Mouse (Mus musculus): Measurements from ENCODE around the gene Slc3a2. TPM values are rescaled to one million over a fixed set of nuclear protein-coding genes. Genes with fewer than 3 reads are reported as not detected.
A peak's percentile ranks its signal among the peaks of the same experiment; 100 is the strongest.

Slc3a2 gene
- total RNA-seq (2021): 10 to 100 TPM; 24.6 to 26.8 TPM
- long read RNA-seq, experiment 1, transcript Slc3a2-202 (10 exons, 2,813 nt): minor isoform, 7 of 23 reads
- long read RNA-seq, experiment 1, transcript Slc3a2-201 (9 exons, 1,819 nt): major isoform, 15 of 23 reads
- long read RNA-seq, experiment 1, partial matches to known transcripts: 1 of 23 reads
- long read RNA-seq, experiment 1, other reads (novel, unspliced or antisense): 0 of 23 reads
- long read RNA-seq, experiment 2, transcript Slc3a2-201 (9 exons, 1,819 nt): major isoform, 18 of 35 reads
- long read RNA-seq, experiment 2, transcript Slc3a2-202 (10 exons, 2,813 nt): minor isoform, 15 of 35 reads
- long read RNA-seq, experiment 2, partial matches to known transcripts: 0 of 35 reads
- long read RNA-seq, experiment 2, other reads (novel, unspliced or antisense): 1 of 35 reads

GRCm38 (mm10) chr19:8722907-8723573, at the start of gene Slc3a2:
Slc3a2 (minus strand) TSS chr19:8723369.
- intact Hi-C loops (cut with DNase I; ENCODE audit: low total_unique reads): no loop called here
- peak; percentile 95 for DNase-seq

GRCm38 (mm10) chr19:8770567-8771270, 47.5 kb upstream of the Slc3a2 start, which contains the start of gene Tmem223:
Tmem223 (plus strand) TSS chr19:8770996.
- intact Hi-C loops (cut with DNase I; ENCODE audit: low total_unique reads): no loop called here
- peak; percentile 84 for DNase-seq

GRCm38 (mm10) chr19:8765562-8765961, 42.4 kb upstream of the Slc3a2 start:
- intact Hi-C loops (cut with DNase I; ENCODE audit: low total_unique reads): no loop called here
- DNase-seq: no peak

- intact Hi-C loops (cut with DNase I; ENCODE audit: low total_unique reads): no loop called here
- DNase-seq: no peak
Measured at GRCm38 (mm10) chr19:8763276-8763675, 40.1 kb upstream of the Slc3a2 start.

GRCm38 (mm10) chr19:8760757-8761156, 37.6 kb upstream of the Slc3a2 start:
- intact Hi-C loops (cut with DNase I; ENCODE audit: low total_unique reads): no loop called here
- DNase-seq: no peak

GRCm38 (mm10) chr19:8758899-8759298, 35.7 kb upstream of the Slc3a2 start:
- intact Hi-C loops (cut with DNase I; ENCODE audit: low total_unique reads): no loop called here
- no peak for DNase-seq

- intact Hi-C loops (cut with DNase I; ENCODE audit: low total_unique reads): no loop called here
- DNase-seq: no peak
Measured at GRCm38 (mm10) chr19:8757471-8757998, 34.4 kb upstream of the Slc3a2 start.

GRCm38 (mm10) chr19:8756635-8757387, 33.6 kb upstream of the Slc3a2 start, which contains the start of gene Nxf1:
Nxf1 (plus strand) TSS chr19:8757073.
- DNase-seq: peak; percentile 94

GRCm38 (mm10) chr19:8755652-8756051, 32.5 kb upstream of the Slc3a2 start:
- no peak for DNase-seq
- intact Hi-C loops (cut with DNase I; ENCODE audit: low total_unique reads): no loop called here

More at GRCm38 (mm10) chr19:8756635-8757387, 33.6 kb upstream of the Slc3a2 start, which contains the start of gene Nxf1:
- intact Hi-C loops (cut with DNase I; ENCODE audit: low total_unique reads): no loop called here

GRCm38 (mm10) chr19:8747368-8747767, 24.2 kb upstream of the Slc3a2 start:
- no peak for DNase-seq
- intact Hi-C loops (cut with DNase I; ENCODE audit: low total_unique reads): no loop called here

GRCm38 (mm10) chr19:8745382-8745781, 22.2 kb upstream of the Slc3a2 start:
- DNase-seq: no peak
- intact Hi-C loops (cut with DNase I; ENCODE audit: low total_unique reads): no loop called here

GRCm38 (mm10) chr19:8742176-8742575, 19.0 kb upstream of the Slc3a2 start:
- DNase-seq: no peak
- intact Hi-C loops (cut with DNase I; ENCODE audit: low total_unique reads): no loop called here

GRCm38 (mm10) chr19:8741243-8741869, 18.2 kb upstream of the Slc3a2 start, which contains the start of gene Stx5a:
Stx5a (plus strand) TSS chr19:8741413.
- intact Hi-C loops (cut with DNase I; ENCODE audit: low total_unique reads): no loop called here

GRCm38 (mm10) chr19:8740603-8741002, 17.4 kb upstream of the Slc3a2 start, which contains the start of gene 1700092M07Rik:
1700092M07Rik (plus strand) TSS chr19:8740718.
- intact Hi-C loops (cut with DNase I; ENCODE audit: low total_unique reads): no loop called here
- peak; percentile 8 for DNase-seq

More at GRCm38 (mm10) chr19:8741243-8741869, 18.2 kb upstream of the Slc3a2 start, which contains the start of gene Stx5a:
- DNase-seq: peak; percentile 95

GRCm38 (mm10) chr19:8739646-8740045, 16.5 kb upstream of the Slc3a2 start:
- DNase-seq: no peak
- intact Hi-C loops (cut with DNase I; ENCODE audit: low total_unique reads): no loop called here

GRCm38 (mm10) chr19:8738911-8739310, 15.7 kb upstream of the Slc3a2 start:
- intact Hi-C loops (cut with DNase I; ENCODE audit: low total_unique reads): no loop called here
- DNase-seq: no peak

- DNase-seq: no peak
- intact Hi-C loops (cut with DNase I; ENCODE audit: low total_unique reads): no loop called here
Measured at GRCm38 (mm10) chr19:8736160-8736467, 12.9 kb upstream of the Slc3a2 start.

- peak; percentile 90 for DNase-seq
- intact Hi-C loops (cut with DNase I; ENCODE audit: low total_unique reads): no loop called here
Measured at GRCm38 (mm10) chr19:8735389-8736159, 12.4 kb upstream of the Slc3a2 start, which contains the start of gene Wdr74. Wdr74 (plus strand) TSS chr19:8735827.

Data from gastrocnemius, postnatal 14 days (tissue).